Comparison of ENCODE assay signal across 7 mouse cellular contexts in the genomic region with DNA sequence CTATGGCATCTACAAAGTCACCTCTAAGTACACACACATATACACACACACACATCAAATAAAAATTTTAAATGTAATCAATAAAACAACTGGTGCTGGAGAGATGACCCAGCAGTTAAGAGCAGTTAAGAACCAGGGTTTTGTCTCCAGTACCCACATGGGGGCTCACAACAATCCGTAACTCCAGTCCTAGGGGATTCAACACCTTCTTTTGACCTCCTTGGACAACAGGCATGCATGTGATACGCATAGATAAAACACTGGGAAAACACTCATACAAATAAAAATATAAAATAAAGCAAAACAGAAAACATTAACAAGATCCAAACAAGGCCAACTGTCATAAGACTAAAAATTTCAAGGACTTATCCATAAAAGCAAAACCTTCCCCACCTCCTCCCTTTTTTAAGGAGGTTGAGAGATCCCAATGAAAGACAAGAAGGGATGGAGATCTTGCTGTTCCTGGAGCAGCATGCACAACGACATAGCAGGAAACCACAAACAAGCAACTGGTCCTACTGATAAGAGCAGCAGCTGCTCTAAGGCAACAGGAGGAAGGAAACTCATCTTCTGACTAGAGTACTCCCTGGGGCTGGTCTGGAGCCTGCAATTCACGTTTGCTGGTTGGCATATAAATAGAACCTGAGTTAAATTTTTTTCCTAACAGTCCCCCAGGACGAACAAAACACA.
DNase-seq lines count a peak whose midpoint lies in the region; ATAC-seq and TF ChIP-seq lines count a peak whose summit lies in the region.

No protein-coding gene starts in this region.

- ATAC-seq in kidney, embryonic 14.5 days (ENCODE audit: low FRiP score, low TSS enrichment), result no peak
- peak; percentile 98 for ATAC-seq in megakaryocyte-erythroid progenitor cell, adult 5-6 weeks (replicated peaks; ENCODE audit: low FRiP score, low TSS enrichment, poor library complexity, severe bottlenecking)

- no peak overlapping the region for H3K4me2 ChIP-seq in kidney, embryonic 14.5 days (replicated peaks; ENCODE audit: low read depth, low read length)

- no peaks in the 10 kb centered on the region for H3K79me2 ChIP-seq in MEL (ENCODE audit: control insufficient read depth, insufficient read depth, low read length, poor library complexity)

- TF ChIP-seq EP300 in MEL (IDR thresholded peaks at IDR 0.05; ENCODE audit: low read depth in 1 of 2, low read length in 2 of 2), result peak; percentile 96 to 99

- no peak for TF ChIP-seq RAD21 in MEL (IDR thresholded peaks at IDR 0.05; ENCODE audit: low read depth, low read length)

- peak overlapping the region; percentile 27; the same call in 1 of the 2 replicates for H3K9ac ChIP-seq in MEL (ENCODE audit: control insufficient read depth, low read depth, low read length, poor library complexity, severe bottlenecking)
- no peak overlapping the region for H3K9ac ChIP-seq in kidney, embryonic 14.5 days (ENCODE audit: low read depth, low read length)

- no peak for TF ChIP-seq CTCF in MEL (IDR thresholded peaks at IDR 0.05 in 2 of 3, conservative IDR thresholded peaks at IDR 0.05 in 1 of 3; ENCODE audit: control insufficient read depth in 1 of 3, insufficient read depth in 1 of 3, low read depth in 2 of 3, low read length in 3 of 3, poor library complexity in 1 of 3, severe bottlenecking in 1 of 3)

- WGBS in kidney, embryonic 14.5 days, result 50% methylated on average over 5 of the region's 5 CpGs

- H3K27me3 ChIP-seq in MEL (ENCODE audit: control insufficient read depth in 1 of 2, insufficient read depth in 2 of 2, low read length in 2 of 2), result no peaks in the 10 kb centered on the region
- no peaks in the 10 kb centered on the region for H3K27me3 ChIP-seq in kidney, embryonic 14.5 days (ENCODE audit: control insufficient read depth, insufficient read depth, low read length)

- peak overlapping the region; percentile 15 to 40; a peak in 3 of 4 replicates for H3K4me3 ChIP-seq in MEL (ENCODE audit: control insufficient read depth in 1 of 2, insufficient read depth in 1 of 2, low read depth in 2 of 2, low read length in 2 of 2)
- no peak overlapping the region for H3K4me3 ChIP-seq in kidney, embryonic 14.5 days (ENCODE audit: low read length)

- no peaks in the 10 kb centered on the region for H3K9me3 ChIP-seq in MEL (replicated peaks; ENCODE audit: insufficient read depth, low read length)
- no peaks in the 10 kb centered on the region for H3K9me3 ChIP-seq in kidney, embryonic 14.5 days (ENCODE audit: control insufficient read depth, low read length)

- DNase-seq in MEL (ENCODE audit: low read depth, low spot score), result peak; percentile 96
- DNase-seq in c-Kit-positive CD71-positive TER-119-positive erythroid progenitor cells, embryonic 14.5 days (ENCODE audit: low spot score), result peak; percentile 80
- no peak for DNase-seq in urinary bladder, adult 2 months (ENCODE audit: low spot score)
- DNase-seq in frontal cortex, postnatal 14 days (ENCODE audit: low spot score in 2 of 2), result no peak
- DNase-seq in ovary, postnatal 36 days (ENCODE audit: low spot score), result no peak

- H3K27ac ChIP-seq in MEL (ENCODE audit: control insufficient read depth, low read depth, low read length), result peak overlapping the region; percentile 84
- H3K27ac ChIP-seq in kidney, embryonic 14.5 days (ENCODE audit: low read depth, low read length), result peak overlapping the region; percentile 44; the same call in 1 of the 2 replicates

- no peak for TF ChIP-seq POLR2A in MEL (IDR thresholded peaks at IDR 0.05; ENCODE audit: control insufficient read depth in 1 of 2, insufficient read depth in 1 of 2, low read depth in 1 of 2, low read length in 2 of 2, poor library complexity in 1 of 2)

- H3K4me1 ChIP-seq in MEL (ENCODE audit: control insufficient read depth in 1 of 2, insufficient read depth in 2 of 2, low read length in 2 of 2), result peaks cover 32% of the 10 kb centered on the region in 2 experiments
- peaks cover 15% of the 10 kb centered on the region; the same call in 1 of the 2 replicates for H3K4me1 ChIP-seq in kidney, embryonic 14.5 days (ENCODE audit: control insufficient read depth, insufficient read depth, low read length)

- peaks cover 0 to 47% of the 10 kb centered on the region in 2 experiments; a peak in 2 of 4 replicates for H3K36me3 ChIP-seq in MEL (ENCODE audit: control insufficient read depth in 1 of 2, insufficient read depth in 2 of 2, low read length in 2 of 2)
- H3K36me3 ChIP-seq in kidney, embryonic 14.5 days (ENCODE audit: control insufficient read depth, insufficient read depth, low read length), result no peaks in the 10 kb centered on the region

TF ChIP-seq in MEL, 35 proteins besides CTCF, POLR2A, EP300 and RAD21:
- no peak for TF ChIP-seq KAT2A (conservative IDR thresholded peaks at IDR 0.05; ENCODE audit: low read depth, low read length)
- peak; percentile 94 for TF ChIP-seq BHLHE40 (IDR thresholded peaks at IDR 0.05; ENCODE audit: borderline replicate concordance, low read depth, low read length)
- no peak for TF ChIP-seq GABPA (IDR thresholded peaks at IDR 0.05; ENCODE audit: low read depth, low read length)
- 0 out of 2 replicates have a peak, but pooled peaks have one; percentile 77 for TF ChIP-seq MAZ (IDR thresholded peaks at IDR 0.05; ENCODE audit: low read depth, low read length)
- no peak for TF ChIP-seq USF2 (IDR thresholded peaks at IDR 0.05; ENCODE audit: borderline replicate concordance in 1 of 2, insufficient read depth in 1 of 2, low read depth in 1 of 2, low read length in 2 of 2)
- no peak for TF ChIP-seq SMC3 (IDR thresholded peaks at IDR 0.05; ENCODE audit: low read depth, low read length)
- TF ChIP-seq TCF12 (IDR thresholded peaks at IDR 0.05; ENCODE audit: low read depth, low read length), result peak; percentile 98
- TF ChIP-seq JUND (IDR thresholded peaks at IDR 0.05; ENCODE audit: low read depth, low read length), result 0 out of 2 replicates have a peak, but pooled peaks have one; percentile 9
- no peak for TF ChIP-seq E2F4 (IDR thresholded peaks at IDR 0.05; ENCODE audit: borderline replicate concordance, low read depth, low read length)
- TF ChIP-seq CHD2 (IDR thresholded peaks at IDR 0.05; ENCODE audit: low read length), result peak; percentile 46; the same call in 1 of the 2 replicates
- 0 out of 2 replicates have a peak, but pooled peaks have one; percentile 60 for TF ChIP-seq ZMIZ1 (IDR thresholded peaks at IDR 0.05; ENCODE audit: low read depth, low read length)
- peak; percentile 95 for TF ChIP-seq RCOR1 (IDR thresholded peaks at IDR 0.05; ENCODE audit: low read depth, low read length)
- peak; percentile 72 for TF ChIP-seq MEF2A (IDR thresholded peaks at IDR 0.05; ENCODE audit: extremely low read depth, insufficient replicate concordance, low read depth, low read length, poor library complexity, severe bottlenecking)
- 0 out of 2 replicates have a peak, but pooled peaks have one; percentile 14 for TF ChIP-seq TBP (IDR thresholded peaks at IDR 0.05; ENCODE audit: low read depth, low read length)
- no peak for TF ChIP-seq ZKSCAN1 (IDR thresholded peaks at IDR 0.05; ENCODE audit: low read depth, low read length)
- peak; percentile 87 for TF ChIP-seq MYC (IDR thresholded peaks at IDR 0.05; ENCODE audit: low read depth, low read length)
- peak; percentile 44; the same call in 1 of the 2 replicates for TF ChIP-seq MXI1 (IDR thresholded peaks at IDR 0.05; ENCODE audit: low read depth, low read length)
- 0 out of 2 replicates have a peak, but pooled peaks have one; percentile 40 for TF ChIP-seq HCFC1 (IDR thresholded peaks at IDR 0.05; ENCODE audit: low read depth, low read length)
- peak; percentile 78 for TF ChIP-seq MYB (IDR thresholded peaks at IDR 0.05; ENCODE audit: low read depth, low read length)
- TF ChIP-seq ZC3H11A (IDR thresholded peaks at IDR 0.05; ENCODE audit: low read depth, low read length), result no peak
- no peak for TF ChIP-seq POLR2AphosphoS5 (IDR thresholded peaks at IDR 0.05; ENCODE audit: borderline replicate concordance, low read depth, low read length)
- TF ChIP-seq TAL1 (IDR thresholded peaks at IDR 0.05; ENCODE audit: low read length), result peak; percentile 95
- TF ChIP-seq ZNF384 (IDR thresholded peaks at IDR 0.05; ENCODE audit: low read depth, low read length), result peak; percentile 86
- no peak for TF ChIP-seq NELFE (IDR thresholded peaks at IDR 0.05; ENCODE audit: low read depth, low read length)
- peak; percentile 68; the same call in 1 of the 2 replicates for TF ChIP-seq MAX (IDR thresholded peaks at IDR 0.05; ENCODE audit: low read length)
- TF ChIP-seq SIN3A (IDR thresholded peaks at IDR 0.05; ENCODE audit: low read length), result peak; percentile 91
- peak; percentile 82; the same call in 1 of the 2 replicates for TF ChIP-seq MAFK (IDR thresholded peaks at IDR 0.05; ENCODE audit: borderline replicate concordance, low read depth, low read length)
- no peak for TF ChIP-seq CHD1 (IDR thresholded peaks at IDR 0.05; ENCODE audit: low read depth, low read length)
- TF ChIP-seq POLR2AphosphoS2 (IDR thresholded peaks at IDR 0.05; ENCODE audit: low read length), result no peak
- 0 out of 2 replicates have a peak, but pooled peaks have one; percentile 27 for TF ChIP-seq ELF1 (IDR thresholded peaks at IDR 0.05; ENCODE audit: low read depth, low read length)
- TF ChIP-seq GATA1 (IDR thresholded peaks at IDR 0.05; ENCODE audit: low read depth, low read length), result peak; percentile 98
- peak; percentile 98 for TF ChIP-seq ETS1 (IDR thresholded peaks at IDR 0.05; ENCODE audit: low read depth, low read length)
- no peak for TF ChIP-seq NRF1 (IDR thresholded peaks at IDR 0.05; ENCODE audit: insufficient read depth, low read depth, low read length, poor library complexity, severe bottlenecking)
- no peak for TF ChIP-seq USF1 (IDR thresholded peaks at IDR 0.05; ENCODE audit: low read depth, low read length)
- no peak for TF ChIP-seq UBTF (IDR thresholded peaks at IDR 0.05; ENCODE audit: borderline replicate concordance, insufficient read depth, low read depth, low read length)

Comparison
In these comparisons a context has a peak if more than half of its experiments do, and no peak if none do; other contexts are left out.
1. DNase-seq: peak in MEL (single experiment) and c-Kit-positive CD71-positive TER-119-positive erythroid progenitor cells, embryonic 14.5 days (single experiment); none in urinary bladder, adult 2 months (single experiment), frontal cortex, postnatal 14 days (0 of 2) and ovary, postnatal 36 days (single experiment).